Mouse (Mus musculus): Measurements from ENCODE around the gene 1810024B03Rik.

1810024B03Rik gene

DNA sequence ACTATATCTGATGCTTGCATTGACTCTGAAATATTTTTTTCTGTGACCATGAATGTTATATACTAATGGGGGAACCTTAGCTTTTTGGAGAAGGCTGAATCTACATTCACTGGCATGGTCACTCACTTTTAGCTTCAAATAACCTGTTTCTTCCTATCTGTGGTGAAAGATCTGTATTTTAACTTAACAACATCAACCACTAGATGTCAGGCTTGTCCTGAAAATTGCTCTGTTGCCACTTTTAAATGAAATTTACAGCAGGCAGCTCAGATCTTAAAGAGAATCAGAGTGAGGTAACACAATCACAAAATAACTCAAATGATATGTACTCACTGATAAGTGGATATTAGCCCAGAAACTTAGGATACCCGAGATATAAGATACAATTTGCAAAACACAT is 41.8 kb downstream of the 1810024B03Rik start:
- DNase-seq = peak in 1 of 2 experiments; percentile 30

DNA sequence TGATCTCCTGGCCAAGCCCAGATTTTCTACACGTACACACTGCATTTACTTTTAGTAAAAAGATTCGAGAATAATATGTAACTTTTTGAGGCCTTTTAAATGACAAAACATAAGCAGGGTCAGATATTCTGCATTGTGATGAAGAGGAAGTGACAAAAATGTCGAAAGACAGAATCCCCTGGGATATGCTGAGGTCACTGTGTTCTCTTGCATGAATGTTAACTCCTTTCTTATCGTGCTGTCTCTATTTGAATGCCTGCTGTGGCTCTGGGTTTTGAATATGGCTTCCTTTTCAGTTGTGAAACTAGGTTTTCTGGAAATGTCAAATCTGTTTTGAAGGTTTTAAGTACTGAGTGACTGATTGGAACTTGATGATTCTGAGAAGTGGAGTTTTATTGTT is 42.4 kb downstream of the 1810024B03Rik start:
- DNase-seq = no peak

- no peak for DNase-seq
These were observed 62.4 kb downstream of the 1810024B03Rik start for GRCm38 (mm10) chr2:127145699-127146098.

DNA sequence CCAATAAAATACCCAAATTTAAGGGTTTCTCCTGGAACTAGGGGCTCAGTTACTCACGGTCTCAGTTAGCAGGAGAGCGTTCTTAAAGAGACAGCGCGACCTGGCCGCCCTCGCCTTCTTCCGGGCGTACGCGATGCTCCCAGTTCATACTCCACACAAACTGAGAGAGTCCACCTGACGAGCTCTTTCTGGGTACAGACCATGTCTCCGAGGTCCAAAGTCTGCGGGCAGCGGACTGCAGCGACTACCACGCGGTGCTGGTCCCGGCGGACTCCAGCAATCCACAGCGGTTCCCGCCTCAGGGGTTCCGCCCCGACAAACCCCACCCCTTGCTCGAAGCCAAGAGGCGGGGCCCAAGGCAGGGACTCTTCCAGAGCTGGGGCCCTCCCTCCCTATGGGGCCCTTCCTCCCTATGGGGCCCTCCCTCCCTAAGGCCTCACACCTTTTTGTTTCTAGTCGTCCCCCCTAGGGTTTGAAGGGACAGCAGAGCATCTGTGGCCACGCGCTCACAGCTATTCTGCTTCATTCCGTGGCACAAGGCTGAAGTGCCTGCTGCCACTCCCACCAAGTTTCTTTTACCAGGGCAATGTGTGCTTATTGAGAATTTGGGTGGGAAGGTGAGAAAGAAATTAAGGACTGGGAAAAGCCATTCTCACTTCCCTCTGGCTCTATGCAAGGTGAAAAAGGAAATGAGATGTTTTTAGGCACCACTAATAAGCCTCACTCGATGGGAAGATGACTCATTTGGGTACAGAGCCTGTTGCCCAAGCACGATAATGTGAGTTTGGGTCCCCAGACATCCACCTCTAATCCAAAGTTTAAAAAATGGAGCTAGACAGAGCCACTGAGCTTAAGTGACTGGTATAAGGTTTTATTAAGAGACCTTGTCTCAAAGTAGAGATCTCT is 64.7 kb downstream of the 1810024B03Rik start, which contains the start of gene Itpripl1:
Gene Itpripl1 (minus strand): TSS at position 285 of the 906 bp plus-strand sequence.
- DNase-seq = peak; percentile 53 to 68

DNA sequence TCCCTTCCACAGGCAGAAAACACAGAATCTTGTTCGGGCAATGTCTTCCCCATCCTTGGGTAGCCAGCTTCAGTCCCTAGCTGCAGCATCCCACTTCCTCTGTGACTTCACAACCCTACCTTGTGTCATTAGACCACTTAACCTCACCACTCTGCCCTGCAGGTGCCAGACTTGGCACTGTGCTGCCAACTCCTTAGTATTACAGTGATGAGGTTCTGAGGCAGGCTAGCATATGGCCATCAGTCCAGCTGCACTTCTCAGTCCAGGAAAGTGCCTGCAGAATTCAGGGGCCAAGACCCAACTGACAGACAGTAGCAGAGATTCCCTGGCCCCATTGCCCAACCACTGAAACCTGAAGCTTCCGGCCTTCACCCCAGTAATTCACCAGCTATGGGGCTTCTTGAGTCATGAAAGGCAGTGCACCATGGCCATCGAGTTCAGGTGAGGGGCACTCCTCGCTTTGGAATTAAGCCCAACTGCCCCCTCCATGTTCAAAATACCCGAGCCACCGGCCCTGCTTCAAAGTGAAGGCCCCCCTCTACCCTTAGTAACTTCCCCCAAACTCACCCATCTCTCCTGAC is 65.4 kb downstream of the 1810024B03Rik start:
- DNase-seq = no peak

GRCm38 (mm10) chr2:127142031-127142430 is 66.0 kb downstream of the 1810024B03Rik start:
- DNase-seq = no peak

GRCm38 (mm10) chr2:127140011-127140410 is 68.1 kb downstream of the 1810024B03Rik start:
- DNase-seq = no peak

DNA sequence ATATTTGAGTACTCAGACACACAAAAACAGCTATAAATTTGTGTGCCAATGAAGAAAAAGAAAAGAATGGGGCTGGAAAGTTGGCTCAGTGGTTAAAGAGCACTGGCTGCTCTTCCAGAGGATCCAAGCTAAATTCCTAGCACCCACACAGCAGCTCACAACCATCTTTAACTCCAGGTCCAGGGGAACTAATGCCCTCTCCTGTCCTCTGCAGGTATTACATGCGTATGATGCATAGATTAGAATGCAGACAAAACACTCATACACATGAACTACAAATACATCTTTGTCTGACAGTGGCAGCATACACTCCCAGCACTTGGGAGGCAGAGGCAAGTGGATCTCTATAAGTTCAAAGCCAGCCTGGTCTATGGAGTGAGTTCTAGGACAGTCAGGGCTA is 68.5 kb downstream of the 1810024B03Rik start:
- DNase-seq = no peak

DNA sequence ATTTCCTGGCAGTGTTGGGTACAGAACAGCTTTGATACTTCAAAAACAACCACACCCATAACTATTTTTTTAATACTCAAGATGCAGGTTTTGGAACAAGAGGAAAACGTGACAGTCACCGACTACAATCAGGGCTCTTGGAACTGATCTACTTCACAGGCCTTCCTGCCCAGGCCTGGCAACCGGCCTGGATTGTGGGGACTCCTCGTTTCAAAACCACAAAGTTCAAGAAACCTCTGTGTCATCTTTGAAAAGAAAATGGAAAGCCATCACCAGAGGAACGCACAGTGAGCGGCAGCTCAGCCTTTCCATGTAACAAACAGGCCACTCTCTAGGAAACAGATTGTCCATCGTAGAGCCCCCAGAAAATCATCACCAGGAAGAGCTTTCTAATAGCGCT is 69.0 kb downstream of the 1810024B03Rik start:
- DNase-seq = no peak

GRCm38 (mm10) chr2:127138449-127138848 is 69.6 kb downstream of the 1810024B03Rik start:
- no peak for DNase-seq

- no peak for DNase-seq
These were observed 70.2 kb downstream of the 1810024B03Rik start for GRCm38 (mm10) chr2:127137838-127138420.

- peak; percentile 19 to 50 for DNase-seq
These were observed 71.1 kb downstream of the 1810024B03Rik start for GRCm38 (mm10) chr2:127136979-127137378.
